Mouse (Mus musculus): ENCODE data around the gene Gm14410.
"Not testable (repeated sequence)": the region's sequence is repeated elsewhere in the genome, so short reads cannot be mapped to it uniquely, and the experiment has no call there.

DNA sequence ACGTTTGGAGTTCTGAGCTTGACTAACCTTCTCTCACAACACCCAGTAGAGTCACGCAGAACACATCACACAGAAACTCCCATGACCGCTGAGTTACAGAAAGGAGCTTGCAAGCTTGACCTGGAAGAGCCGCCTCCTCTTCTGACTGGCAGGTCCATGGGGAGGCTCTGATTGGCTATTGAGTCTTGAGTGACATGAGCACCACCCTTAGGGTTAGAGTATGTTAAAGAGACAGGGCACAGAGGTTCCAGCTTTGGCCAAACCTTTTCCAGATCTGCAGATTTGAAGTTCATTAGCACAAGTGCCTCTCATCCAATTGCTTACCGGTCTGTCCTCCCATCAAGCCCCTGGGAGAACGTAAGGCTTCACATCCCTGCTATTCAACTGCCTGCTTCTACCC, at the start of gene Gm14410:
- not testable (repeated sequence) for TF ChIP-seq CTCF (IDR thresholded peaks at IDR 0.05; ENCODE audit: extremely low read depth, insufficient read length, insufficient replicate concordance, low read depth, low read length); POLR2A (IDR thresholded peaks at IDR 0.05; ENCODE audit: low read depth, low read length)

Measured in small intestine, adult 2 months (tissue).